Mouse (Mus musculus): ENCODE measurements around the gene Pyy. TPM values are rescaled to one million over a fixed set of nuclear protein-coding genes. Genes with fewer than 3 reads are reported as not detected.

Gene Pyy
- polyA plus RNA-seq, 1 experiment from 2014 or later = not detected

DNA sequence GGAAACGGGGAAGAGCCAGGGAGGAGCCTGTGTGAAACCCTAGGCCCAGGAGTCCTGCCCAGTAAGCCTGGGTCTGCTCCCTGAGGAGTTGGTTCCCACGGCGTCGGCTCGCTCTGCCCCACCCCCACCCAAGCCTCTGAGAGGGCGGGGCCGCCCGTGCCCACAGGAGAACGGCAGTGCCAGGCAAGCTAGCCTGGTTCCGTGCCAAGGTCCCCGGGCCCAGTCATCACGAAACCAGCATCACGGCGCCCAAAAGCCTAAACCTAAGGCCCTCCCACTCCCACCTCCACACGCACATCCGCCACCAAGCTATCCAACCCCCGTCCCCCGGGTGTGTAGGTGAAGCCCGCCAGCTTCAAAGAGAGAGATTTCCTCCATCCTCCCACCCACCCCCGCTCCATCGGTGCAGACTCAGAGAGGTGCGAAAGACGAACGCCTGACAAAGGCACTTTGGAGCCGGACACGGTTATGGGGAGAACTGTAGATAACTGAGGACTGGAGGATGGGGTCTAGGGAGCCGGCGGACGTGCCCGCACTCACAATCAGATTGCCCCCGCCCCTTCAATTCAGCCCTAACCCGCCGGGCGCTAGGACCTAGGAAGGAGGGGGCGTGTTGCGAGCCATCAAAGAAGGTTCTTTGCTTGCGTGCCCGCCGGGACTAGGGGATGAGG is 20.4 kb downstream of the Pyy start:
- ATAC-seq = peak; percentile 77
- no peaks in the 10 kb centered on the region for H3K27me3 ChIP-seq (replicated peaks; ENCODE audit: insufficient read depth, low read length)
- H3K9ac ChIP-seq (replicated peaks; ENCODE audit: low read depth) = peak overlapping the region; percentile 44
- H3K4me1 ChIP-seq (ENCODE audit: insufficient read depth, low read depth, low read length) = peaks cover 8% of the 10 kb centered on the region
- DNase-seq (ENCODE audit: low spot score) = peak; percentile 82
- under 1% methylated on average over 39 of the region's 39 CpGs for WGBS
- peak overlapping the region; percentile 94 for H3K4me2 ChIP-seq (replicated peaks; ENCODE audit: low read depth, low read length)
- TF ChIP-seq CTCF (IDR thresholded peaks at IDR 0.05) (no peak), EP300 (IDR thresholded peaks at IDR 0.05) (no peak)
- peak overlapping the region; percentile 54 for H3K4me3 ChIP-seq (ENCODE audit: low read depth, low read length)
- peak overlapping the region; percentile 34 for H3K27ac ChIP-seq (ENCODE audit: low read length)
- no peaks in the 10 kb centered on the region for H3K9me3 ChIP-seq (ENCODE audit: low read length)
- H3K36me3 ChIP-seq (ENCODE audit: insufficient read depth, low read length) = no peaks in the 10 kb centered on the region

DNA sequence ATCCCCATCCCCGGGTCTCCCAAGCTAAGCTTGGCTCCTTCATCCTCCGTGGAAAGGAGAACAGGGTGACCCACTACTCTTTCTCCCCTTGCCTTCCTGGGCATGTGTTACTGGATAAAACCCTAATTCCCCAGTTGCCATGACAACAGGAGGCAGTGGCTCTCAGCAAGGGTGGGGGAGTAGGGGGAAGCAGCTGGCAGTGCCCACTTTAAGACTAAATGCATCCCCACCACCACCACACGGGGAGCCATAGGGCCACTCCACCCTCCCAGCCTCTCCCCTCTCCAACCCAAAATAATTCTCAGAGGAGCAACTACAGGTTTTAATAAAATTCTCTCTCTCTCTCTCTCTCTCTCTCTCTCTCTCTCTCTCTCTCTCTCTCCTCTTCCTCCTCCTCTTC is 21.3 kb downstream of the Pyy start:
- H3K4me3 ChIP-seq (ENCODE audit: low read depth, low read length) = no peak overlapping the region
- no peak overlapping the region for H3K9ac ChIP-seq (replicated peaks; ENCODE audit: low read depth)
- peak; percentile 30 for DNase-seq (ENCODE audit: low spot score)
- no peaks in the 10 kb centered on the region for H3K27me3 ChIP-seq (replicated peaks; ENCODE audit: insufficient read depth, low read length)
- no peak for ATAC-seq
- H3K9me3 ChIP-seq (ENCODE audit: low read length) = no peaks in the 10 kb centered on the region
- no peak overlapping the region for H3K27ac ChIP-seq (ENCODE audit: low read length)
- WGBS = 13% methylated on average over 3 of the region's 3 CpGs
- TF ChIP-seq EP300 (IDR thresholded peaks at IDR 0.05) (no peak), CTCF (IDR thresholded peaks at IDR 0.05) (peak; percentile 27; the same call in 1 of the 2 replicates)
- H3K4me2 ChIP-seq (replicated peaks; ENCODE audit: low read depth, low read length) = no peak overlapping the region
- H3K4me1 ChIP-seq (ENCODE audit: insufficient read depth, low read depth, low read length) = peaks cover 8% of the 10 kb centered on the region
- no peaks in the 10 kb centered on the region; the same call in 1 of the 2 replicates for H3K36me3 ChIP-seq (ENCODE audit: insufficient read depth, low read length)

GRCm38 (mm10) chr11:102084159-102084558 is 23.5 kb downstream of the Pyy start:
- ATAC-seq (no peak), DNase-seq (ENCODE audit: low spot score) (no peak)
- Histone ChIP-seq H3K9ac (replicated peaks; ENCODE audit: low read depth) (no peak overlapping the region), H3K36me3 (ENCODE audit: insufficient read depth, low read length) (no peaks in the 10 kb centered on the region; the same call in 1 of the 2 replicates), H3K4me3 (ENCODE audit: low read depth, low read length) (no peak overlapping the region), H3K27ac (ENCODE audit: low read length) (no peak overlapping the region), H3K4me2 (replicated peaks; ENCODE audit: low read depth, low read length) (no peak overlapping the region), H3K4me1 (ENCODE audit: insufficient read depth, low read depth, low read length) (peaks cover 5% of the 10 kb centered on the region; the same call in 1 of the 2 replicates), H3K27me3 (replicated peaks; ENCODE audit: insufficient read depth, low read length) (no peaks in the 10 kb centered on the region), H3K9me3 (ENCODE audit: low read length) (no peaks in the 10 kb centered on the region)
- WGBS = 54% methylated on average over 7 of the region's 7 CpGs
- TF ChIP-seq CTCF (IDR thresholded peaks at IDR 0.05) = no peak
- TF ChIP-seq EP300 (IDR thresholded peaks at IDR 0.05) = no peak

DNA sequence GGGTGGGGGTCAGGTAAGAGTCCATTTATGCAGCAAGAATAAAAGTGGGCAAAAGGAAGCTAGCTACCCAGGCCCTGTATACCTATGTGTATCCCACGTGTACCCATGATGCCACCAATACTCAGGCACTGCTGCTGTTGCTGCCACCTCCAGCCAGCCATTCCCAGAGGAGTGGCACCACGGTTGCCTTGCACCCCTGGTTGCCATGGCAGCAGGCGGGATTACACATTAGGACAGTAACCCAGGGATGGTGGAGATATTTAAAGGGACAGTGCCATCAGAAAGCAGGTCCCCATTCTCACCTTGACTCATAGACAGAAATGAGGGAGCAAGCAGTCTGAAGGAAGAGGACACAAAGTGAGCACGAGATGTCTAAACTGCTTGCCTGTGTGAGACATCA is 24.4 kb downstream of the Pyy start:
- H3K9me3 ChIP-seq (ENCODE audit: low read length) = no peaks in the 10 kb centered on the region
- no peak overlapping the region for H3K27ac ChIP-seq (ENCODE audit: low read length)
- no peak overlapping the region for H3K4me2 ChIP-seq (replicated peaks; ENCODE audit: low read depth, low read length)
- ATAC-seq (no peak), DNase-seq (ENCODE audit: low spot score) (no peak)
- peaks cover 4% of the 10 kb centered on the region; the same call in 1 of the 2 replicates for H3K4me1 ChIP-seq (ENCODE audit: insufficient read depth, low read depth, low read length)
- TF ChIP-seq EP300 (IDR thresholded peaks at IDR 0.05) (no peak), CTCF (IDR thresholded peaks at IDR 0.05) (no peak)
- no peaks in the 10 kb centered on the region; the same call in 1 of the 2 replicates for H3K36me3 ChIP-seq (ENCODE audit: insufficient read depth, low read length)
- H3K9ac ChIP-seq (replicated peaks; ENCODE audit: low read depth) = no peak overlapping the region
- H3K4me3 ChIP-seq (ENCODE audit: low read depth, low read length) = no peak overlapping the region
- H3K27me3 ChIP-seq (replicated peaks; ENCODE audit: insufficient read depth, low read length) = no peaks in the 10 kb centered on the region
- WGBS = 56% methylated on average over 4 of the region's 4 CpGs

GRCm38 (mm10) chr11:102082322-102082721 is 25.3 kb downstream of the Pyy start:
- Histone ChIP-seq H3K4me3 (ENCODE audit: low read depth, low read length) (no peak overlapping the region), H3K36me3 (ENCODE audit: insufficient read depth, low read length) (no peaks in the 10 kb centered on the region; the same call in 1 of the 2 replicates), H3K9me3 (ENCODE audit: low read length) (no peaks in the 10 kb centered on the region), H3K4me2 (replicated peaks; ENCODE audit: low read depth, low read length) (peak overlapping the region; percentile 51), H3K9ac (replicated peaks; ENCODE audit: low read depth) (no peak overlapping the region), H3K27ac (ENCODE audit: low read length) (no peak overlapping the region), H3K4me1 (ENCODE audit: insufficient read depth, low read depth, low read length) (peaks cover 4% of the 10 kb centered on the region; the same call in 1 of the 2 replicates), H3K27me3 (replicated peaks; ENCODE audit: insufficient read depth, low read length) (no peaks in the 10 kb centered on the region)
- DNase-seq (ENCODE audit: low spot score) (peak; percentile 72), ATAC-seq (peak; percentile 84)
- no peak for TF ChIP-seq EP300 (IDR thresholded peaks at IDR 0.05)
- TF ChIP-seq CTCF (IDR thresholded peaks at IDR 0.05) = no peak
- WGBS = 2% methylated on average over 18 of the region's 18 CpGs

DNA sequence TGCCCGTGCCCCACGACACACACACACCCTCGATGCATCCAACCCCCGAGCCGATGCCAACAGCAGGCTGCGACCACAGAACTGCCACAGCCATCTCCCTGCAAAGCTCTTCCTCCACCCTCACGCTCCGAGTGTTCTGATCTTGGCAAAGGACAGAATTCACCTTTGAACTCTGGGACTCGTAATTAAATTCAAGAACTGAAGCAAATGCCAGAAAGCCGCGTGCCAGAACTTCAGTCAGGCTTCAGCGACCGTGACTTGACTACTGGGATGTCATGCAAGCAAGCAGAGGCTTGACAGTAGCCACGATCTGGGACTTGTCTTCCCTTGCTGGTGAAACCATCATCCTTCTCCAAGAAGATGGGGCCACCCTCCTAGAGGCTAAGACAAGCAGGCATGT is 33.9 kb downstream of the Pyy start:
- H3K27me3 ChIP-seq (replicated peaks; ENCODE audit: insufficient read depth, low read length) = no peaks in the 10 kb centered on the region
- H3K9ac ChIP-seq (replicated peaks; ENCODE audit: low read depth) = no peak overlapping the region
- ATAC-seq (no peak), DNase-seq (ENCODE audit: low spot score) (no peak)
- TF ChIP-seq EP300 (IDR thresholded peaks at IDR 0.05) (no peak), CTCF (IDR thresholded peaks at IDR 0.05) (no peak)
- no peak overlapping the region for H3K4me3 ChIP-seq (ENCODE audit: low read depth, low read length)
- H3K4me1 ChIP-seq (ENCODE audit: insufficient read depth, low read depth, low read length) = no peaks in the 10 kb centered on the region
- 75% methylated on average over 14 of the region's 14 CpGs for WGBS
- H3K4me2 ChIP-seq (replicated peaks; ENCODE audit: low read depth, low read length) = no peak overlapping the region
- no peaks in the 10 kb centered on the region for H3K36me3 ChIP-seq (ENCODE audit: insufficient read depth, low read length)
- H3K27ac ChIP-seq (ENCODE audit: low read length) = no peak overlapping the region
- no peaks in the 10 kb centered on the region for H3K9me3 ChIP-seq (ENCODE audit: low read length)

Data from lung, postnatal 0 days (tissue).